ENCODE assay signal across 8 mouse cellular contexts in genomic region chr15:102135522-102136128, GRCm38 (mm10). TPM values are rescaled to one million over a fixed set of nuclear protein-coding genes. Genes with fewer than 3 reads are reported as not detected.
DNase-seq lines count a peak whose midpoint lies in the region; ATAC-seq and TF ChIP-seq lines count a peak whose summit lies in the region.

No protein-coding gene starts in this region.

- no peak for TF ChIP-seq CTCF in E14TG2a.4 (conservative IDR thresholded peaks at IDR 0.05; ENCODE audit: low read length)

- peak overlapping the region; percentile 93 for H3K4me2 ChIP-seq in heart, embryonic 11.5 days
- H3K4me2 ChIP-seq in forebrain, embryonic 12.5 days, result peak overlapping the region; percentile 74
- peak overlapping the region; percentile 94 for H3K4me2 ChIP-seq in liver, embryonic 15.5 days

- peaks cover 5% of the 10 kb centered on the region for H3K36me3 ChIP-seq in heart, embryonic 11.5 days (ENCODE audit: control insufficient read depth, insufficient read depth, low read length)
- peaks cover 28% of the 10 kb centered on the region for H3K36me3 ChIP-seq in E14TG2a.4 (ENCODE audit: insufficient read depth, low read length)
- peaks cover 28% of the 10 kb centered on the region for H3K36me3 ChIP-seq in forebrain, embryonic 12.5 days (replicated peaks)
- H3K36me3 ChIP-seq in liver, embryonic 15.5 days (replicated peaks), result peaks cover 27% of the 10 kb centered on the region

- H3K27me3 ChIP-seq in heart, embryonic 11.5 days (ENCODE audit: control insufficient read depth, insufficient read depth, low read length), result no peaks in the 10 kb centered on the region
- peaks cover 11% of the 10 kb centered on the region for H3K27me3 ChIP-seq in E14TG2a.4 (ENCODE audit: insufficient read depth, low read length)
- H3K27me3 ChIP-seq in forebrain, embryonic 12.5 days, result no peaks in the 10 kb centered on the region
- H3K27me3 ChIP-seq in liver, embryonic 15.5 days, result 0 out of 2 replicates have a peak, but pooled peaks cover 9% of the 10 kb centered on the region

- peaks cover 7% of the 10 kb centered on the region for H3K4me1 ChIP-seq in heart, embryonic 11.5 days (ENCODE audit: control insufficient read depth, insufficient read depth, low read length)
- peaks cover 34% of the 10 kb centered on the region for H3K4me1 ChIP-seq in E14TG2a.4 (replicated peaks; ENCODE audit: low read depth, low read length)
- H3K4me1 ChIP-seq in forebrain, embryonic 12.5 days, result peaks cover 19% of the 10 kb centered on the region
- H3K4me1 ChIP-seq in liver, embryonic 15.5 days (replicated peaks), result peaks cover 30% of the 10 kb centered on the region

- H3K27ac ChIP-seq in heart, embryonic 11.5 days (ENCODE audit: low read depth, low read length), result peak overlapping the region; percentile 73
- H3K27ac ChIP-seq in forebrain, embryonic 12.5 days, result peak overlapping the region; percentile 79
- H3K27ac ChIP-seq in liver, embryonic 15.5 days (replicated peaks), result peak overlapping the region; percentile 84

- DNase-seq in heart, adult 18-20 months, result no peak
- no peak for DNase-seq in left cerebral cortex, adult 11 months (ENCODE audit: low spot score)
- DNase-seq in right cerebral cortex, adult 18-20 months, result no peak

- no peaks in the 10 kb centered on the region for H3K9me3 ChIP-seq in heart, embryonic 11.5 days (replicated peaks; ENCODE audit: control insufficient read depth, low read length)
- no peaks in the 10 kb centered on the region for H3K9me3 ChIP-seq in E14TG2a.4 (ENCODE audit: low read length)
- no peaks in the 10 kb centered on the region for H3K9me3 ChIP-seq in forebrain, embryonic 12.5 days
- no peaks in the 10 kb centered on the region for H3K9me3 ChIP-seq in liver, embryonic 15.5 days (replicated peaks)

- peak; percentile 67 for ATAC-seq in heart, embryonic 11.5 days (replicated peaks; ENCODE audit: insufficient number of reproducible peaks, low FRiP score, low TSS enrichment)
- ATAC-seq in forebrain, embryonic 12.5 days (ENCODE audit: low FRiP score), result peak; percentile 72; the same call in 1 of the 2 replicates
- peak; percentile 65 for ATAC-seq in liver, embryonic 15.5 days (ENCODE audit: insufficient read depth)
- no peak for ATAC-seq in CD4-positive, CD25-positive, alpha-beta regulatory T cell, adult 4 months

- WGBS in heart, embryonic 11.5 days (ENCODE audit: insufficient replicate concordance), result 3% methylated on average over 31 of the region's 35 CpGs
- 3% methylated on average over 35 of the region's 35 CpGs for WGBS in forebrain, embryonic 12.5 days
- WGBS in liver, embryonic 15.5 days (ENCODE audit: insufficient replicate concordance), result 3% methylated on average over 33 of the region's 35 CpGs

- peak overlapping the region; percentile 78 for H3K9ac ChIP-seq in heart, embryonic 11.5 days (ENCODE audit: low read depth, low read length)
- peak overlapping the region; percentile 85 for H3K9ac ChIP-seq in forebrain, embryonic 12.5 days
- H3K9ac ChIP-seq in liver, embryonic 15.5 days, result peak overlapping the region; percentile 79

- H3K4me3 ChIP-seq in heart, embryonic 11.5 days (ENCODE audit: low read depth, low read length), result peak overlapping the region; percentile 80
- peak overlapping the region; percentile 93 for H3K4me3 ChIP-seq in E14TG2a.4 (replicated peaks; ENCODE audit: low read length)
- peak overlapping the region; percentile 82 for H3K4me3 ChIP-seq in forebrain, embryonic 12.5 days (replicated peaks)
- peak overlapping the region; percentile 82 for H3K4me3 ChIP-seq in liver, embryonic 15.5 days (replicated peaks)

RNA-seq across cellular contexts. Expression of gene Spryd3, which starts 0.4 kb away (rescaled TPM):
- 11.1 and 14.6 TPM in 2 replicates for polyA plus RNA-seq in heart, embryonic 11.5 days (2014; fragmentation: Nextera tagmentation; extraction: Ambion mirVana)
- total RNA-seq in heart, adult 18-20 months (2021), result 10 to 100 TPM; 14.4 to 15.3 TPM
- polyA plus RNA-seq in forebrain, embryonic 12.5 days (2016; fragmentation: Nextera tagmentation; extraction: Ambion mirVana), result 19.1 and 19.6 TPM in 2 replicates
- polyA plus RNA-seq in liver, embryonic 15.5 days (2015; fragmentation: Nextera tagmentation; extraction: Ambion mirVana), result 12.9 and 14.6 TPM in 2 replicates
- 10 to 100 TPM; 28.8 to 65.3 TPM for polyA plus RNA-seq in CD4-positive, CD25-positive, alpha-beta regulatory T cell, adult 4 months (2017; shearing (Covaris generic))

RNA-seq across cellular contexts. Expression of gene Igfbp6, which starts 8.5 kb away (rescaled TPM):
- polyA plus RNA-seq in heart, embryonic 11.5 days (2014; fragmentation: Nextera tagmentation; extraction: Ambion mirVana), result 0.70 and 1.1 TPM in 2 replicates
- total RNA-seq in heart, adult 18-20 months (2021), result 10 to 100 TPM; 23.3 to 39.7 TPM
- 0.24 and 0.79 TPM in 2 replicates for polyA plus RNA-seq in forebrain, embryonic 12.5 days (2016; fragmentation: Nextera tagmentation; extraction: Ambion mirVana)
- polyA plus RNA-seq in liver, embryonic 15.5 days (2015; fragmentation: Nextera tagmentation; extraction: Ambion mirVana), result 1.8 and 1.9 TPM in 2 replicates
- under 1 TPM in 1 of 2 experiments, not detected in 1; 0.60 TPM for polyA plus RNA-seq in CD4-positive, CD25-positive, alpha-beta regulatory T cell, adult 4 months (2017; shearing (Covaris generic))

RNA-seq across cellular contexts. Expression of gene Soat2, which starts 14.7 kb away (rescaled TPM):
- 0.76 and 2.3 TPM in 2 replicates for polyA plus RNA-seq in heart, embryonic 11.5 days (2014; fragmentation: Nextera tagmentation; extraction: Ambion mirVana)
- not detected for total RNA-seq in heart, adult 18-20 months (2021)
- polyA plus RNA-seq in forebrain, embryonic 12.5 days (2016; fragmentation: Nextera tagmentation; extraction: Ambion mirVana), result 0.08 TPM in 1 of 2 replicates, not detected in the other
- polyA plus RNA-seq in liver, embryonic 15.5 days (2015; fragmentation: Nextera tagmentation; extraction: Ambion mirVana), result 33.1 and 34.7 TPM in 2 replicates
- polyA plus RNA-seq in CD4-positive, CD25-positive, alpha-beta regulatory T cell, adult 4 months (2017; shearing (Covaris generic)), result 1 to 10 TPM in 1 of 2 experiments, under 1 TPM in 1; 0.69 to 1.0 TPM

RNA-seq across cellular contexts. Expression of gene Tns2, which starts 35.4 kb away (rescaled TPM):
- 25.0 and 25.4 TPM in 2 replicates for polyA plus RNA-seq in heart, embryonic 11.5 days (2014; fragmentation: Nextera tagmentation; extraction: Ambion mirVana)
- 100 to 1,000 TPM; 109 to 123 TPM for total RNA-seq in heart, adult 18-20 months (2021)
- polyA plus RNA-seq in forebrain, embryonic 12.5 days (2016; fragmentation: Nextera tagmentation; extraction: Ambion mirVana), result 7.9 and 8.2 TPM in 2 replicates
- 4.7 and 5.4 TPM in 2 replicates for polyA plus RNA-seq in liver, embryonic 15.5 days (2015; fragmentation: Nextera tagmentation; extraction: Ambion mirVana)
- polyA plus RNA-seq in CD4-positive, CD25-positive, alpha-beta regulatory T cell, adult 4 months (2017; shearing (Covaris generic)), result 1 to 10 TPM; 1.1 to 2.3 TPM

Comparison
In these comparisons a context has a peak if more than half of its experiments do, and no peak if none do; other contexts are left out.
1. RNA of gene Soat2, which starts 14.7 kb away (polyA plus RNA-seq): 33.1 to 34.7 TPM in liver, embryonic 15.5 days; 0.76 to 2.3 TPM in heart, embryonic 11.5 days, 0.69 to 1.0 TPM in CD4-positive, CD25-positive, alpha-beta regulatory T cell, adult 4 months and 0.08 TPM in forebrain, embryonic 12.5 days; every median in the first group is over 10 times any median in the second.
2. Peak in every context shown above with its lines, with median percentiles within 50 percentile points of each other: H3K27ac ChIP-seq, H3K4me2 ChIP-seq, H3K4me3 ChIP-seq and H3K9ac ChIP-seq.